Mouse (Mus musculus) intestine, postnatal 0 days (tissue): ENCODE data around the gene Paxx. TPM values are rescaled to one million over a fixed set of nuclear protein-coding genes. Genes with fewer than 3 reads are reported as not detected.

Source experiments
- ATAC-seq: fragments of 200-750 bp; cut with Nextera tagmentation; 2 replicates; pipeline ENCODE4 v1.8.0; 2017; ENCODE audit warnings: mild to moderate bottlenecking, moderate TSS enrichment, moderate library complexity
- H3K27ac ChIP-seq: fragments of 300-500 bp; sonication (generic); 2 replicates; pipeline ENCODE4 v1.5.1; 2014; ENCODE audit warnings: mild to moderate bottlenecking, low read depth, low read length, moderate library complexity
- H3K27me3 ChIP-seq: fragments of 300-500 bp; sonication (generic); replicated peaks from 2 replicates; pipeline ENCODE4 v1.6.1; 2014; ENCODE audit warnings: low read length, mixed read lengths; ENCODE audit not compliant: control insufficient read depth, insufficient read depth
- H3K36me3 ChIP-seq: fragments of 300-500 bp; sonication (generic); 2 replicates; pipeline ENCODE4 v1.6.1; 2014; ENCODE audit warnings: mild to moderate bottlenecking, moderate library complexity; ENCODE audit not compliant: control insufficient read depth, insufficient read depth
- H3K4me1 ChIP-seq: fragments of 300-500 bp; sonication (generic); replicated peaks from 2 replicates; pipeline ENCODE4 v1.6.1; 2014; ENCODE audit warnings: antibody characterized with exemption, low read length, mixed read lengths; ENCODE audit not compliant: control insufficient read depth, insufficient read depth
- H3K4me2 ChIP-seq: fragments of 300-500 bp; sonication (generic); replicated peaks from 2 replicates; pipeline ENCODE4 v1.6.1; 2014; ENCODE audit warnings: low read depth, mild to moderate bottlenecking, moderate library complexity
- H3K4me3 ChIP-seq: fragments of 300-500 bp; sonication (generic); 2 replicates; pipeline ENCODE4 v1.5.1; 2014; ENCODE audit warnings: low read depth, low read length
- H3K9ac ChIP-seq: fragments of 300-500 bp; sonication (generic); 2 replicates; pipeline ENCODE4 v1.6.1; 2014; ENCODE audit warnings: mild to moderate bottlenecking, low read depth, low read length
- H3K9me3 ChIP-seq: fragments of 300-500 bp; sonication (generic); 2 replicates; pipeline ENCODE4 v1.6.1; 2016; ENCODE audit warnings: mixed run types; ENCODE audit not compliant: control insufficient read depth
- CTCF ChIP-seq: sonication (generic); IDR thresholded peaks from 2 replicates; pipeline ENCODE4 v1.5.1; 2016; ENCODE audit warnings: low read depth, mild to moderate bottlenecking, control low read depth, antibody characterized with exemption, moderate library complexity
- WGBS: fragments of 180-500 bp; shearing (Covaris S2); extraction: QIAGEN DNeasy Blood & Tissue Kit; methylation state at CpG from one replicate; pipeline ENCODE4 v1.1.7; 2014; 5-methylcytosine and 5-hydroxymethylcytosine counted together
- polyA plus RNA-seq: library from polyadenylated mRNA; unstranded; fragments of >200 nt; fragmentation: Nextera tagmentation; extraction: Ambion mirVana; gene quantifications from 2 replicates; pipeline ENCODE4 v1.2.1, GENCODE M21; 2015

Gene Paxx
- polyA plus RNA-seq, 1 experiment from 2014 or later = 41.2 TPM

DNA sequence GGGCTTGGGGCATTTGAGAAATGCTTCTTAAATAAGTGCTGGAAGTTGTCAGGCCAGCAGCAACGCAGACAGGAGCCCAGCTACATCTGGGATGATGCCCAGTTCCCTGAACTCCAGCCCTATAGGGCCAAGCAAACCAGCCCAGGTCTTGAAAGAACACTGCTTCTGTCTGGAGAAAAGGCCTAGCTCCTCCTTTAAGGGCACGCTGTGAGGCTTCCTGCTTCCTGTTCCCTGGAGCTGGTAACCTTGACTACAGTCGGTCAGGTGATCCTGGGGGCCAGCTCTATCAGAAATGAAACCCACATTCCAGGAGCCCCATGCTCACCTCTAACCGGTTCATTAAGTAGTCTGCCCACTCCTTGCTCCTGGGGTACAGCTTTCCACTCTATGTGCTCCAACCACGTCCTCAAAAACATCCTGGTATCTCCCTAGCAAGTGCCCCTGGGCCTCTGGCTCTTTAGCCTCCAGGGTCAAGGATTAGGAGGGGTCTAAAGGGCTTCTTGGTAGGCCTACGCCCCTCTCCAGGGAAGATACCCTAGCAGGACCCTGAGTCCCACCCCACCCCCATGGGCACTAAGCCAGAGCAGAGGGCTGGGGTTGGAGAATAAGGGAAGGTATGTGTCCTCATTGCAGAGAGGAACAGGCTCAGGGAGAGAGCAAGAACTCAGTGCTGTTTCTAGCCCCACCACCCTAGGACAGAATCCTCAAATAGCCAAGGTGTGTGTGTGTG, 37.1 kb upstream of the Paxx start:
- peak; percentile 7; the same call in 1 of the 2 replicates for ATAC-seq
- Histone ChIP-seq H3K27ac (peak overlapping the region; percentile 68), H3K4me3 (no peak overlapping the region), H3K4me1 (peaks cover 13% of the 10 kb centered on the region; the same call in 1 of the 2 replicates), H3K4me2 (0 out of 2 replicates have a peak overlapping the region, but pooled peaks have one; percentile 17), H3K9me3 (no peaks in the 10 kb centered on the region), H3K27me3 (no peaks in the 10 kb centered on the region), H3K9ac (no peak overlapping the region), H3K36me3 (no peaks in the 10 kb centered on the region)
- no peak for TF ChIP-seq CTCF
- 36% methylated on average over 6 of the region's 6 CpGs for WGBS

DNA sequence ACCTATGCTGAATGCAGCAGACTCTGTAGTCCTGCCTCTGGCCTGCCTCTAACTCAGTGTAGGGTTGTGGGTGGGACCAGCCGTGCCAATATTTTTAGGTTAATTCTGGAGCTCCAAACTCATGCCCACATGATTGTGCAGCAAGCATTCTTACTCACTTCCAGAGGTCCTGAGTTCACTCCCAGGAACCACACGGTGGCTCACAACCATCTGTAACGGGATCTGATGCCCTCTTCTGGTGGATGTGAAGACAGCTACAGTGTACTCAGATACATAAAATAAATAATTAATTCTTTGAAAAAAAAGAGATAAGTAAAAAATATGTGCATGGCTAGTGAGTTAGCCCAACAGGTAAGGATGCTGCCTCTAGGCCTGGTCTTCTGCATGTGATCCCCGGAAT, 35.6 kb upstream of the Paxx start:
- Histone ChIP-seq H3K27ac (no peak overlapping the region), H3K4me2 (no peak overlapping the region), H3K4me1 (peaks cover 6% of the 10 kb centered on the region; the same call in 1 of the 2 replicates), H3K4me3 (no peak overlapping the region), H3K27me3 (no peaks in the 10 kb centered on the region), H3K36me3 (no peaks in the 10 kb centered on the region), H3K9ac (no peak overlapping the region), H3K9me3 (no peaks in the 10 kb centered on the region)
- WGBS = 45% methylated on average over 4 of the region's 4 CpGs
- no peak for ATAC-seq
- TF ChIP-seq CTCF = peak; percentile 73

DNA sequence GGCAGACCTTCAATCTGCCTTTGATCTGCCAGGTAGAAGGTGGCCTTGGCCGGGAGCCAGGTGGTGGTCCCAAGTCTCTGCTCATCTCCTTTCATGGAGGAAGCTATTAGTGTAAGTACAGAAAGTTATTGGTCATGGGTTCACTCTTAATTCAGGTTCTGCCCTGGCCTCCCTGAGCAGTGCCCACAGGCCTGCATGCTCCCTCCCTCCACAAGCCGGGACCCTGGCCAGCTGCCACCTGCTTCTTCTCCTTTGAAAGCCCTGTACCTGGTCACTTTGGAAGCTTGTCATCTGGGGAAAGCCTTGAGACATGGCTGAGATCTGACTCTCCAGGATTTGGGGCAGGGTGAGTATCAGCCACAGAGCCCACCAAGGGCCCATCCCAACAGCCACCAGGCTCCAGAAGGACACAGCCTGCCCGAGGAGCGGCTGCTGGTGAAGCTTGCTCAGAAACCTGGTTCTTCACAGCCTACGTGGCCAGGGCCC, 32.6 kb upstream of the Paxx start, which contains the start of gene Lcn12:
Gene Lcn12 (minus strand): TSS at position 436 of the 486 bp plus-strand sequence.
- Histone ChIP-seq H3K9ac (no peak within 1 kb of the TSS), H3K36me3 (no peaks in the 10 kb centered on the region), H3K27ac (no peak within 1 kb of the TSS), H3K27me3 (no peaks in the 10 kb centered on the region), H3K9me3 (no peaks in the 10 kb centered on the region), H3K4me2 (no peak within 1 kb of the TSS), H3K4me1 (peaks cover 5% of the 10 kb centered on the region; the same call in 1 of the 2 replicates), H3K4me3 (no peak within 1 kb of the TSS)
- ATAC-seq = no peak
- no peak for TF ChIP-seq CTCF
- 79% methylated on average over 5 of the region's 5 CpGs for WGBS

DNA sequence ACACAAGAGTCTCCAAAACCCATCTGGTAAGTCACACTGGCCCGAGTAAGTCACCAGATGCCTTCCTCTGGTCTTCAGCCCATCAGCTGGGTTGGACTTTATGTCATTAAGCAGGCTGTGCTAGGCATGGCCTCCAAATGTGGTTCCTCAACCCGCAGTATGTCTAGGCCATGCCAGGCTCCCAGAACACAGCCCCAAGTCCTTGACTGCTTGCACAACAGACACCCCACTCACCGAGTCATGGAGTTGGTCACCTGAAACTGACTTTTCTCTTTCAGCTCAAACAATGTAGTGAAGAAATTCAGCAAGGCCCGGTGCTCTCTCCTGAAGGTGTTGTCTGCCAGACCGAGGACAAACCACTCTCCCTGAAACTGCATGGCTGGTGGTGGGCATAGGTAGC, 32.1 kb upstream of the Paxx start:
- Histone ChIP-seq H3K4me3 (no peak overlapping the region), H3K9me3 (no peaks in the 10 kb centered on the region), H3K27ac (no peak overlapping the region), H3K27me3 (no peaks in the 10 kb centered on the region), H3K9ac (no peak overlapping the region), H3K4me1 (peaks cover under 1% of the 10 kb centered on the region; the same call in 1 of the 2 replicates), H3K36me3 (no peaks in the 10 kb centered on the region), H3K4me2 (no peak overlapping the region)
- 75% methylated on average over 5 of the region's 5 CpGs for WGBS
- no peak for ATAC-seq
- no peak for TF ChIP-seq CTCF

DNA sequence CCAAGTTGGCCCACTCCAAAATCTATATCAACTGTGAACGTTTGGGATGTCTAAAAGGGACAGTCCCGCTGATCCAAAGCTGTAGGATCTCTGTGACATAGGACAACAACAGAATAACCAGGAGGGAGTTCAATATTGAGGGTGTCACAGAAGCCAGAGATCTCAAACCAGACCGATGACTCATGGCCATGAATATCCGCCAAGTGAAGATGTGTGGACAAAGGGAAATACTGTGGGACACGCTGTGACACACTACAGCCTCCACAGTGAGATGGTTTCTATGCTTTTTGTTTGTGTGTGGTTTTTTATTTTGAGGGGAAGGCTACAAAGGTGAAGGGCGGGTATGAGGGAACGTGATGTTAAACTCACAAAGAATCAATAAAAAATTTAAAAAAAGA, 27.8 kb upstream of the Paxx start:
- no peak for TF ChIP-seq CTCF

DNA sequence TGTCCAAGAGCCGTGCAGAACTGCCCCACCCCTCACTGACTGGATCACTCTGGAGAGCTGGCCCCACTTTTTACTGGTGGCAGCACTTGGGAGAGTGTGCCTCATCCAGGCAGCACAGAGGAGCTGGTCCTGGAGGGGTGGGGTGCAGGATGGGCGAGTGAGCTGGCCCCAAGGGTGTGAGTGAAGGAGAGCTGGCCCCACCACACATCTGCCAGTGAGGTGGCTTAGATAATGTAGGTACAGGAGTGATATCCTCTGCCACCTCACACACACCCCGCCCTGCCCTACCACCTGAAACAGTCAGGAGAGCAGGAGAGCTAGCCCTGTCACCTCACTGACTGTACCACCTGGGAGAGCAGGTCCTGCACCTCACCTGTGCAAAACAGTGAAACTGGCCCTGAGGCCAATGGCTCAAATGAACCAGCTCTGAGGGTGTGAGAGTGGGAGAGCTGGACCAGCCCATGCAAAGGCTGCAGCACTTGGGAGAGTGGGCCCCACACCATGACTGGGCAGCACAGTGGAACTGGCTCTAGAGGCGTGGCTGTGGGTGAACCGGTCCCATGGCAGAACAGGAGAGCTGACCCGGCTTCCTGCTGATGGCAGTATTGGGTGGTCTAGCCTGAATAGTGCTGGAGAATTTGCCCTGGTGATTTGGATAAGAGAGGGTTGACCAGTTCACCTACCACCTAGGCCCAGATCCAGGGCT, 27.2 kb upstream of the Paxx start:
- Histone ChIP-seq H3K9ac (no peak overlapping the region), H3K4me3 (no peak overlapping the region), H3K27ac (no peak overlapping the region), H3K27me3 (no peaks in the 10 kb centered on the region), H3K9me3 (no peaks in the 10 kb centered on the region), H3K4me2 (no peak overlapping the region), H3K4me1 (peaks cover 6% of the 10 kb centered on the region; the same call in 1 of the 2 replicates), H3K36me3 (no peaks in the 10 kb centered on the region)
- ATAC-seq = no peak
- no peak for TF ChIP-seq CTCF
- WGBS = 60% methylated on average over 6 of the region's 6 CpGs

More for the DNA sequence above, 27.8 kb upstream of the Paxx start:
- 74% methylated on average over 7 of the region's 7 CpGs for WGBS
- Histone ChIP-seq H3K27ac (no peak overlapping the region), H3K4me2 (no peak overlapping the region), H3K4me3 (no peak overlapping the region), H3K27me3 (no peaks in the 10 kb centered on the region), H3K36me3 (no peaks in the 10 kb centered on the region), H3K4me1 (peaks cover 6% of the 10 kb centered on the region; the same call in 1 of the 2 replicates), H3K9me3 (no peaks in the 10 kb centered on the region), H3K9ac (no peak overlapping the region)
- no peak for ATAC-seq
